Mouse (Mus musculus): ENCODE data around the gene Donson. TPM values are rescaled to one million over a fixed set of nuclear protein-coding genes. Genes with fewer than 3 reads are reported as not detected.
"Not testable (repeated sequence)": the region's sequence is repeated elsewhere in the genome, so short reads cannot be mapped to it uniquely, and the experiment has no call there.

The Donson gene
- polyA plus RNA-seq, 1 experiment from 2014 or later, result 23.6 TPM

GRCm38 (mm10) chr16:91648220-91648550, 40.4 kb downstream of the Donson start:
- Histone ChIP-seq H3K36me3 (ENCODE audit: poor library complexity, severe bottlenecking) (peaks cover 18% of the 10 kb centered on the region), H3K4me2 (peak overlapping the region; percentile 95), H3K9ac (peak overlapping the region; percentile 89), H3K9me3 (replicated peaks) (no peaks in the 10 kb centered on the region), H3K4me1 (peaks cover 37% of the 10 kb centered on the region), H3K27ac (peak overlapping the region; percentile 98), H3K4me3 (peak overlapping the region; percentile 80), H3K27me3 (no peaks in the 10 kb centered on the region)
- ATAC-seq, result peak; percentile 59
- WGBS, result under 1% methylated on average over 25 of the region's 25 CpGs

GRCm38 (mm10) chr16:91647461-91648219, 40.9 kb downstream of the Donson start, which contains the start of gene Son:
Gene Son, plus strand, starts transcription at chr16:91647506.
- peak within 1 kb of the TSS; percentile 89 for H3K9ac ChIP-seq
- peak within 1 kb of the TSS; percentile 95 for H3K4me2 ChIP-seq
- under 1% methylated on average over 68 of the region's 70 CpGs for WGBS
- peak within 1 kb of the TSS; percentile 98 for H3K27ac ChIP-seq
- H3K4me1 ChIP-seq, result peaks cover 36% of the 10 kb centered on the region
- no peaks in the 10 kb centered on the region for H3K27me3 ChIP-seq
- H3K9me3 ChIP-seq (replicated peaks), result no peaks in the 10 kb centered on the region
- H3K4me3 ChIP-seq, result peak within 1 kb of the TSS; percentile 80
- ATAC-seq, result peak; percentile 98
- H3K36me3 ChIP-seq (ENCODE audit: poor library complexity, severe bottlenecking), result peaks cover 23% of the 10 kb centered on the region

GRCm38 (mm10) chr16:91646681-91647419, 41.7 kb downstream of the Donson start, which contains the start of gene Gart:
Gene Gart, minus strand, starts transcription at chr16:91646952.
- peak within 1 kb of the TSS; percentile 98 for H3K27ac ChIP-seq
- peaks cover 23% of the 10 kb centered on the region for H3K36me3 ChIP-seq (ENCODE audit: poor library complexity, severe bottlenecking)
- peaks cover 29% of the 10 kb centered on the region for H3K4me1 ChIP-seq
- H3K4me2 ChIP-seq, result peak within 1 kb of the TSS; percentile 95
- peak within 1 kb of the TSS; percentile 80 for H3K4me3 ChIP-seq
- peak within 1 kb of the TSS; percentile 89 for H3K9ac ChIP-seq
- under 1% methylated on average over 58 of the region's 59 CpGs for WGBS
- ATAC-seq, result peak; percentile 86
- no peaks in the 10 kb centered on the region for H3K27me3 ChIP-seq
- no peaks in the 10 kb centered on the region for H3K9me3 ChIP-seq (replicated peaks)

GRCm38 (mm10) chr16:91645995-91646602, 42.5 kb downstream of the Donson start:
- Histone ChIP-seq H3K9ac (peak overlapping the region; percentile 89), H3K36me3 (ENCODE audit: poor library complexity, severe bottlenecking) (peaks cover 26% of the 10 kb centered on the region), H3K4me3 (peak overlapping the region; percentile 80), H3K27me3 (no peaks in the 10 kb centered on the region), H3K27ac (peak overlapping the region; percentile 98; the same call in 1 of the 2 replicates), H3K4me2 (peak overlapping the region; percentile 95), H3K4me1 (peaks cover 27% of the 10 kb centered on the region), H3K9me3 (replicated peaks) (no peaks in the 10 kb centered on the region)
- WGBS, result under 1% methylated on average over 11 of the region's 11 CpGs
- ATAC-seq, result no peak

DNA sequence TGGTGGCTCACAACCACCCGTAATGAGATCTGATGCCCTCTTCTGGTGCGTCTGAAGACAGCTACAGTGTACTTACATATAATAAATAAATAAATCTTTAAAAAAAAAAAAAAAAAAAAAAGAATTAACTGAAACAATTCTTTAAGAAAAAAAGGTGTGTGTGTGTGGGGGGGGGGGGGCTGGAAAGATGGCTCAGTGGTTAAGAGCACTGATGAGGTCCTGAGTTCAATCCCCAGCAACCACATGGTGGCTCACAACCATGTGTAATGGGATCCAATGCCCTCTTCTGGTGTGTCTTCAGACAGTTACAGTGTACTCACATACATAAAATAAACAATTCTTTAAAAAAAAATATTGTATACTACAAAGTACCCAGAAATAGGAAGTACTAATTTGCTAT, 43.1 kb downstream of the Donson start:
- H3K9ac ChIP-seq; H3K27me3 ChIP-seq; H3K4me3 ChIP-seq; H3K4me2 ChIP-seq; H3K27ac ChIP-seq; ATAC-seq; H3K9me3 ChIP-seq (replicated peaks): not testable (repeated sequence)
- Histone ChIP-seq H3K36me3 (ENCODE audit: poor library complexity, severe bottlenecking) (peaks cover 29% of the 10 kb centered on the region), H3K4me1 (peaks cover 23% of the 10 kb centered on the region)
- WGBS, result 56% methylated on average over 1 of the region's 2 CpGs

DNA sequence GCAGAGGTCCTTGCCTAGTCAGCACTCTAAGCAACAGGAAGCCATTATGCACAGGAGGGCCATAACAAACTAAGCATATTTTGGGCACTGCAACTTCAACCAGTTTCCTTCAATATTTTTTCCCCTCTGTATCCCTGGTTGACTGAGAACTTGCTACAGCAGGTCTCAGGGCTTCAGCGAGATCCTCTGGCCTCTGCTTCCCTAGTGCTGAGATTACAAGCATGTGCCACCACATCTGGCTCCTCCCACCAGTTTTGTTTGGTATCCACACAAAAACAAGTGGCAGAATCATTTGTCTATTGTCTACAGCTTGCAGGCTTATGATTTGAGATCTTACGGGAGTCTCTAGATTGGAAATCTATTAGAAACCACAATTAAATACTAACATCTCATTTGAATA, 43.7 kb downstream of the Donson start:
- Histone ChIP-seq H3K4me1 (peaks cover 19% of the 10 kb centered on the region), H3K9ac (no peak overlapping the region), H3K4me2 (no peak overlapping the region), H3K27ac (no peak overlapping the region), H3K36me3 (ENCODE audit: poor library complexity, severe bottlenecking) (peaks cover 34% of the 10 kb centered on the region), H3K27me3 (no peaks in the 10 kb centered on the region), H3K9me3 (replicated peaks) (no peaks in the 10 kb centered on the region), H3K4me3 (no peak overlapping the region)
- 79% methylated on average over 2 of the region's 2 CpGs for WGBS
- ATAC-seq, result no peak

GRCm38 (mm10) chr16:91640171-91640570, 48.4 kb downstream of the Donson start:
- H3K27ac ChIP-seq, result no peak overlapping the region
- no peak overlapping the region for H3K4me3 ChIP-seq
- H3K4me1 ChIP-seq, result 0 out of 2 replicates have a peak, but pooled peaks cover 5% of the 10 kb centered on the region
- peaks cover 81% of the 10 kb centered on the region for H3K36me3 ChIP-seq (ENCODE audit: poor library complexity, severe bottlenecking)
- WGBS, result 95% methylated on average over 8 of the region's 8 CpGs
- H3K9me3 ChIP-seq (replicated peaks), result no peaks in the 10 kb centered on the region
- H3K9ac ChIP-seq, result no peak overlapping the region
- no peaks in the 10 kb centered on the region for H3K27me3 ChIP-seq
- no peak for ATAC-seq
- no peak overlapping the region for H3K4me2 ChIP-seq

DNA sequence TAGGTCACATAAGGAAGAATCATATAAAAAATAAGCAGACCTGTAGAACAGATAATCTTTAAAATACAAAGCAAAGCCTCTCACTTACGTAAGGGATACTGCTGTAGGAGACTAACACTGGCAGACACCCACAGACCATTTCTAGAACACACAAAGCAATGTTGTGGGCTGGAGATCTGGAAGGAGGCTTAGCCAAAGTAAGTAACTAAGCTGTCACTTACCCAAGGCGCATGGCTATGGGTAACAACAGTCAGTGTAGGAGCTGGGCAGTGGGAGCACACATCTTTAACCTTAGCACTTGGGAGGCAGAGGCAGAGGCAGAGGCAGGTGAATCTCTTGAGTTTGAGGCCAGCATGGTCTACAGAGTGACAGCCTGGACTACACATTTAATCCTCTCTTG, 48.9 kb downstream of the Donson start:
- no peak for ATAC-seq
- 0 out of 2 replicates have a peak, but pooled peaks cover under 1% of the 10 kb centered on the region for H3K4me1 ChIP-seq
- no peaks in the 10 kb centered on the region for H3K27me3 ChIP-seq
- no peak overlapping the region for H3K9ac ChIP-seq
- H3K27ac ChIP-seq, result no peak overlapping the region
- 94% methylated on average over 2 of the region's 2 CpGs for WGBS
- H3K9me3 ChIP-seq (replicated peaks), result no peaks in the 10 kb centered on the region
- H3K4me3 ChIP-seq, result no peak overlapping the region
- H3K36me3 ChIP-seq (ENCODE audit: poor library complexity, severe bottlenecking), result peaks cover 85% of the 10 kb centered on the region
- no peak overlapping the region for H3K4me2 ChIP-seq

- no peak for ATAC-seq
- WGBS, result 97% methylated on average over 5 of the region's 5 CpGs
These were observed 49.4 kb downstream of the Donson start for GRCm38 (mm10) chr16:91639161-91639560.

GRCm38 (mm10) chr16:91633641-91634040, 54.9 kb downstream of the Donson start:
- Histone ChIP-seq H3K9ac (no peak overlapping the region), H3K9me3 (replicated peaks) (no peaks in the 10 kb centered on the region), H3K4me2 (no peak overlapping the region), H3K36me3 (ENCODE audit: poor library complexity, severe bottlenecking) (peaks cover 96% of the 10 kb centered on the region), H3K27ac (no peak overlapping the region), H3K4me3 (no peak overlapping the region), H3K4me1 (no peaks in the 10 kb centered on the region), H3K27me3 (no peaks in the 10 kb centered on the region)
- 93% methylated on average over 12 of the region's 12 CpGs for WGBS
- no peak for ATAC-seq

More at GRCm38 (mm10) chr16:91639161-91639560, 49.4 kb downstream of the Donson start:
- H3K27ac ChIP-seq, result no peak overlapping the region
- peaks cover 90% of the 10 kb centered on the region for H3K36me3 ChIP-seq (ENCODE audit: poor library complexity, severe bottlenecking)
- H3K27me3 ChIP-seq, result no peaks in the 10 kb centered on the region
- H3K4me1 ChIP-seq, result no peaks in the 10 kb centered on the region
- no peak overlapping the region for H3K4me3 ChIP-seq
- H3K9me3 ChIP-seq (replicated peaks), result no peaks in the 10 kb centered on the region
- no peak overlapping the region for H3K9ac ChIP-seq
- H3K4me2 ChIP-seq, result no peak overlapping the region

DNA sequence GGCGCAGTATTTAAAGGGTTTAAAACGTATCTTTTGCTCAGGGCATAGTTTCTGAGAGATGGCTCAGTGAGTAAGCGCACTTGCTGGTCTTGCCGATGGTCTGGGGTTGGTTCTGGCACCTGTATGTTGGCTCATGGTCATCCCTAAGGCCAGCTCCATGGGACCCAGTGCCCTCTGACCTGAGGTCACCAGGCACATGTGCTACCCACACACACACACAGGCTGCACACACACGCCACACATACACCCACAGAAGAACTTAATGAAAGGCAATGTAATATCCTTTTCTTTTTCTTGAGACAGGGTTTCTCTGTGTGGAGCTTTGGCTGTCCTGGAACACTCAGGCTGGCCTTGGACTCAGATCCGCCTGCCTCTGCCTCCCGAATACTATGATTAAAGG, 55.6 kb downstream of the Donson start:
- H3K9me3 ChIP-seq (replicated peaks), result no peaks in the 10 kb centered on the region
- no peak for ATAC-seq
- H3K4me1 ChIP-seq, result no peaks in the 10 kb centered on the region
- 94% methylated on average over 7 of the region's 7 CpGs for WGBS
- no peak overlapping the region for H3K27ac ChIP-seq
- H3K27me3 ChIP-seq, result no peaks in the 10 kb centered on the region
- H3K4me2 ChIP-seq, result no peak overlapping the region
- peaks cover 96% of the 10 kb centered on the region for H3K36me3 ChIP-seq (ENCODE audit: poor library complexity, severe bottlenecking)
- no peak overlapping the region for H3K9ac ChIP-seq
- H3K4me3 ChIP-seq, result no peak overlapping the region

DNA sequence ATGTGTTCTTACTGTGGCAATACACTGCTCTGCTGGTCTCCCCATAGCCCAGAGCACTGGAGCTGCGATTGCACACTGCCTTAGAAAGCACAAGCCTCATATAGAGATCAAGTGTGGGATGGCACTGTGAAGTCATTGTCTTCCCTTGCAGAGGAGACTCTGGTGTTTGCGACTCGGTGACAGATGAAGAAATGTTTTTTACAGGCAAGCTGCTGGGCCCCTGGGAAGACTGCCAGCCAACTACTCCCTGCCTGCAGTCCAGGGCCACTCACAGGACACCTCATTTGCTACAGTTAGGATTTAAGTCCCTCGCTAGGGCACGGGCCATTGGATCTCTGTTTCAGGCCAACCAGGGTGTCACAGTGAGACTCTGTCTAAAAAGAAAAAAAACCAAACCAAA, 56.1 kb downstream of the Donson start:
- Histone ChIP-seq H3K4me2 (no peak overlapping the region), H3K9ac (no peak overlapping the region), H3K9me3 (replicated peaks) (no peaks in the 10 kb centered on the region), H3K4me3 (no peak overlapping the region), H3K4me1 (no peaks in the 10 kb centered on the region), H3K36me3 (ENCODE audit: poor library complexity, severe bottlenecking) (peaks cover 96% of the 10 kb centered on the region), H3K27me3 (no peaks in the 10 kb centered on the region), H3K27ac (no peak overlapping the region)
- 94% methylated on average over 5 of the region's 5 CpGs for WGBS
- no peak for ATAC-seq

Data from forebrain, embryonic 13.5 days (tissue).